Mouse (Mus musculus): ENCODE measurements at regions not wholly inside any gene's neighbourhood (a gene's known extent, or its start where the extent isn't known, plus 50 kb on each side); places are given as distances from the start of the nearest gene placed in this dataset.

DNA sequence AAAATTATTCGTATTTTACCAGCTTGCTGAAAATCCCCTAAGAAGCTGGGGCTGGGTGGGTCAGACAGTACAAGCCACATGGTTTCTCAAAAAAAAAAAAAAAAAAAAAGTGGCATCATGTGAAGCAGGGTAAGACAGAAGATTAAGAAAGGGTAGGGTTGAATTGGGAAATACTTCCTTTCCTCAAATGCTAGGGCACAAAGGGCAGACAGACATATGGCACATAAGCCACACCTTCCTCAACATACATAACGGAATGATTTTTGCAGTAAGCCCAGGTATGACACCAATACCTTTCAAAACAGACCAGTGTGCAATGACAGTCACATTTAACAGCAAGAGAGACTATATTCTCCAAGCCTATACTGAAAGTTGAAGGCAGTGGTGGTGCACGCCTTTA, 347.8 kb downstream of the Gsdmc2 start:
- TF ChIP-seq CTCF (conservative IDR thresholded peaks at IDR 0.05 in 1 of 2, IDR thresholded peaks at IDR 0.05 in 1 of 2; ENCODE audit: low read depth in 2 of 2, low read length in 2 of 2) (no peak), BHLHE40 (IDR thresholded peaks at IDR 0.05; ENCODE audit: low read depth, low read length) (no peak), RAD21 (IDR thresholded peaks at IDR 0.05; ENCODE audit: low read depth, low read length) (no peak), EP300 (IDR thresholded peaks at IDR 0.05; ENCODE audit: low read length) (no peak), TCF12 (IDR thresholded peaks at IDR 0.05; ENCODE audit: low read depth, low read length) (no peak), USF1 (IDR thresholded peaks at IDR 0.05; ENCODE audit: low read depth, low read length) (no peak), POLR2A (IDR thresholded peaks at IDR 0.05; ENCODE audit: low read depth, low read length) (no peak), SIN3A (IDR thresholded peaks at IDR 0.05; ENCODE audit: low read length) (no peak), RCOR1 (conservative IDR thresholded peaks at IDR 0.05; ENCODE audit: low read depth, low read length) (no peak), E2F4 (IDR thresholded peaks at IDR 0.05; ENCODE audit: insufficient replicate concordance, low read depth, low read length) (no peak), KAT2A (IDR thresholded peaks at IDR 0.05; ENCODE audit: insufficient replicate concordance, low read length) (no peak), CHD2 (IDR thresholded peaks at IDR 0.05; ENCODE audit: low read length) (no peak), HCFC1 (IDR thresholded peaks at IDR 0.05; ENCODE audit: low read depth, low read length) (no peak), POLR2AphosphoS2 (IDR thresholded peaks at IDR 0.05; ENCODE audit: low read depth, low read length) (no peak)
